Mouse (Mus musculus): ENCODE measurements around the gene Mtss1l. TPM values are rescaled to one million over a fixed set of nuclear protein-coding genes. Genes with fewer than 3 reads are reported as not detected.

Gene Mtss1l
- total and polyA plus RNA-seq, 2 experiments from 2014 or later: 49.0 to 71.1 TPM

DNA sequence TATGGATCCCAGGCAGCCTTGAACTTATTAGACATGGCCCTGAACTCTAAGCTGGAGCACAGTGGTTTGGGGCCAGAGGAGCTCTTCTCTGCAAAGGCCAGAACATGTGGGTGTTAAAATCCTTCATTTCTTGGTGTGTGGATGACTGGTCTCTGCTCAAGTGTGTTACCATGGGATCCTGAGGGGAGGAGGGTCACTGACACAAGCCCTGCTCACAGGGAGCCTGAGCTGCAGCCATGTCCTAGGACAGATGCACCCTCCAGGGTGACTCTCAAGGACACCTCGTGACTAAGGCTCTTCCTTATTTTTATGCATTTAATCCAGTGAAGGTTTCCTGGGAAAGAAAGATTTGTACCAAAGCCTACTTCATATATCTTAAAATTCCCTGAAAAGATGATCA is 23.2 kb upstream of the Mtss1l start:
- Histone ChIP-seq H3K27ac (ENCODE audit: low read depth, low read length) (peak overlapping the region; percentile 83), H3K9ac (no peak overlapping the region), H3K4me1 (ENCODE audit: insufficient read depth) (peaks cover 19% of the 10 kb centered on the region), H3K4me3 (ENCODE audit: low read depth, low read length) (no peak overlapping the region), H3K9me3 (ENCODE audit: low read length) (no peaks in the 10 kb centered on the region), H3K4me2 (ENCODE audit: low read depth) (no peak overlapping the region), H3K36me3 (ENCODE audit: insufficient read depth) (no peaks in the 10 kb centered on the region), H3K27me3 (ENCODE audit: insufficient read depth, low read length) (no peaks in the 10 kb centered on the region)
- no peak for DNase-seq
- ATAC-seq: no peak
- TF ChIP-seq CTCF (IDR thresholded peaks at IDR 0.05; ENCODE audit: low read depth): no peak
- WGBS: 67% methylated on average over 1 of the region's 1 CpGs

DNA sequence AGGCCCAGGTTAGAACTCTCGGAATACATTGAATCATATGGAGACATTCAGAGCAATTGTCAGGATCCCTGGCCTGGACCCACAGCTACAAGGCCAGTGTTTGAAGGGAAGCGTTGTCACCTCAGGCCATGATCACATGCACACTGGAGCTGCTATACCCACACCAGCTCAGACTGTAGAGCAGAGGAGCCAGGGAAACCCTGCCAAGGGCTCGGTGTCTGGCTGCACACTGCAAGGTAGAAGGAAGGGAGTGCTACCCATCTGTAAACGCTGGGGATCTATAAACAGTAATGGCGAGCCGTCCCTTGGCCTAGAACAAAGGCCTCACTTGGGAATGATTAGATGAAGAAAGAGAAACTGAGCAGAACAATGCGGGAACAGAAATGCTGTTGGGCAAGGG is 21.8 kb upstream of the Mtss1l start:
- no peak for DNase-seq
- no peaks in the 10 kb centered on the region for H3K36me3 ChIP-seq (ENCODE audit: insufficient read depth)
- H3K27me3 ChIP-seq (ENCODE audit: insufficient read depth, low read length): no peaks in the 10 kb centered on the region
- H3K9ac ChIP-seq: no peak overlapping the region
- no peak overlapping the region for H3K4me2 ChIP-seq (ENCODE audit: low read depth)
- ATAC-seq: no peak
- 82% methylated on average over 7 of the region's 7 CpGs for WGBS
- no peak for TF ChIP-seq CTCF (IDR thresholded peaks at IDR 0.05; ENCODE audit: low read depth)
- H3K4me3 ChIP-seq (ENCODE audit: low read depth, low read length): no peak overlapping the region
- peaks cover 19% of the 10 kb centered on the region for H3K4me1 ChIP-seq (ENCODE audit: insufficient read depth)
- H3K9me3 ChIP-seq (ENCODE audit: low read length): no peaks in the 10 kb centered on the region
- no peak overlapping the region for H3K27ac ChIP-seq (ENCODE audit: low read depth, low read length)

DNA sequence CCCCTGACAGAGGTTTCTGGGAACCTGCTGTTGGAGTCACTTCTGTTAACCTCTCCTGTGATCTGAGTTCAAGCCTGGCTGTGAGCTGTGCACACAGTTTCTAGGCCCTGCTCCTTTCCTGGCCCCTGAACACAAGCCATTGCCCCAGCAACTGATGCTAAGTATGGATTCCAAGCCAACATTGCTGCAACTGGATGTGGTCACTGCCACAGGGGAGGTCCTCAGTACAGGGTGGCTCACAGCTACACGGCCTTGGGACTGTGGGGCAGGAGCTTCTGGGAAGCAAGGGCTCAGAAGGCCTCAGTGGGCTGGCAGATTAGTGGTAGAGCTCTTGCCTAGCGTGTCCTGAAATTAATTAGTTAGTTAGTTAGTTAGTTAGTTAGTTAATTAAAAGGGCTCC is 20.7 kb upstream of the Mtss1l start:
- Histone ChIP-seq H3K4me1 (ENCODE audit: insufficient read depth) (peaks cover 14% of the 10 kb centered on the region), H3K4me3 (ENCODE audit: low read depth, low read length) (no peak overlapping the region), H3K27ac (ENCODE audit: low read depth, low read length) (no peak overlapping the region), H3K9me3 (ENCODE audit: low read length) (no peaks in the 10 kb centered on the region), H3K27me3 (ENCODE audit: insufficient read depth, low read length) (no peaks in the 10 kb centered on the region), H3K9ac (no peak overlapping the region), H3K4me2 (ENCODE audit: low read depth) (no peak overlapping the region), H3K36me3 (ENCODE audit: insufficient read depth) (no peaks in the 10 kb centered on the region)
- no peak for TF ChIP-seq CTCF (IDR thresholded peaks at IDR 0.05; ENCODE audit: low read depth)
- ATAC-seq: no peak
- no peak for DNase-seq
- 87% methylated on average over 2 of the region's 2 CpGs for WGBS

DNA sequence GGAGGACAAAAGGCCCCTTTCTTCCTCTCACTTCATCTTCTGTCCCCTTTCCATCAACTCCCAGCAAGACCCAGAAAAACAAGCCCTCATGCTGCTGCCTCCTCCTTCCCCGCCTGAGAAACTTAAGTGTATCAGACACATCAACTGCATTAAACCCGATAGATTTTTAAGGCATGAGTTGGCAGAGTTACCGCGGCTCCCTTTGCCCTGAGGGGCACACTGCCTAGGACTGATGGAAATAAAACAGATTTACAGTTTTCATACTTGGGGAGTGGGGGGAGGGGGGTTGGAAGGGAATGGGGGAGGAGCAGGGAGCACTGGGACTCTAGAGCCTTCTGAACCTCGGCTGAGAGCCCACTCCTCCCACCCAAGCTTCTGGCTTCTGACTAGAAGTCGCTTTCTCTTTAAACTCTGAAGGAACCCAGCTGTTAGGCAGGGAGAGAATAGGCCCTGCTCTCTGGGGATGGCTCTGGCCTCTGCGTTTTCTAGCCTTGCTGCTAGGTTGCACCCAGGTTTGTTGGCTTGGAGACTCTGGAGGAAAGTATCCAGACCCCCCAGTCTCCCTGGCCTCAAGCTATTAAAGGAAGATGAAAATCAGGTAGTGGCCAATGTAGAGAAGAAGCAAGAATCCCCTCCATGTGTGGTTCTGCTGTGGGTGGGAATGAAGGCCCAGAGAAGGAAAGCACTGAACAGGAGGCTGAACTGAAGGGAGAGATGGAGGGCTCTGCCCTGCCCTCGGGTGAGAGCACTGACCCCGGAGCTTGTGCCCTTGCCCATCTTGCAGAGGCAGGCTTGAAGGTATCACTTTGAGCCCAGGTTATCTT is 18.4 kb upstream of the Mtss1l start:
- no peak for DNase-seq
- H3K4me2 ChIP-seq (ENCODE audit: low read depth): no peak overlapping the region
- no peaks in the 10 kb centered on the region for H3K27me3 ChIP-seq (ENCODE audit: insufficient read depth, low read length)
- H3K9ac ChIP-seq: no peak overlapping the region; the same call in 1 of the 2 replicates
- 44% methylated on average over 9 of the region's 9 CpGs for WGBS
- no peaks in the 10 kb centered on the region for H3K36me3 ChIP-seq (ENCODE audit: insufficient read depth)
- peak overlapping the region; percentile 50 for H3K27ac ChIP-seq (ENCODE audit: low read depth, low read length)
- H3K4me3 ChIP-seq (ENCODE audit: low read depth, low read length): no peak overlapping the region
- H3K4me1 ChIP-seq (ENCODE audit: insufficient read depth): 0 out of 2 replicates have a peak, but pooled peaks cover 2% of the 10 kb centered on the region
- no peaks in the 10 kb centered on the region for H3K9me3 ChIP-seq (ENCODE audit: low read length)
- no peak for ATAC-seq
- TF ChIP-seq CTCF (IDR thresholded peaks at IDR 0.05; ENCODE audit: low read depth): no peak

DNA sequence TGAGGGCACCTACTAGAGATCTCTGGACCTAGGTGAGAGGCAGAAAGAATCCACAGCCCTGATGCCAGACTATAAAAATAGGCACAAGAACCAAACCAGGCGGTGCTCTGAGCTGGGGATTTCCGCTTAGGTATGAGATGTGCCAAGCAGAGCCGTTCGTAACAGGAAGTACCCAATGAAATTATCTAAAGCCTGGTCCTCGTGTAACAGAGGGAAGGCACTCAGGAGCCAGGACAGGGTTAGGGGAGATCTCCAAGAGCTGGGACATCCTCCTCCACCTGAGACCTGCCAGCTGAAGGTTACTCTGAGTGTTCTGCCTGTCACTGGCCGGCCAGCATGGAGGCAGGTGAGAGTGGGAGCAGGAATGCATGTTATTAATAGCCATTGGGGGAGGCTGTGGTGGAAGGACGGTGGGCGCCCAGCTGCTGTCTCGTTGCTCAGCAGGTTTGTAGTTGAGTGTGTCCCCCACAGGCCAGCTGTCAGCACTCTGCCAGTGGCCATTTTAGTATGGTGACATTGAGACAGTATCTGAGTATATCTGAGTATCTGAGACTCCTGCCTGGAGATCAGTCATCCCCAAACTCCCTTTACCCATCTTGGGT is 17.7 kb upstream of the Mtss1l start:
- ATAC-seq: no peak
- WGBS: 83% methylated on average over 9 of the region's 9 CpGs

DNA sequence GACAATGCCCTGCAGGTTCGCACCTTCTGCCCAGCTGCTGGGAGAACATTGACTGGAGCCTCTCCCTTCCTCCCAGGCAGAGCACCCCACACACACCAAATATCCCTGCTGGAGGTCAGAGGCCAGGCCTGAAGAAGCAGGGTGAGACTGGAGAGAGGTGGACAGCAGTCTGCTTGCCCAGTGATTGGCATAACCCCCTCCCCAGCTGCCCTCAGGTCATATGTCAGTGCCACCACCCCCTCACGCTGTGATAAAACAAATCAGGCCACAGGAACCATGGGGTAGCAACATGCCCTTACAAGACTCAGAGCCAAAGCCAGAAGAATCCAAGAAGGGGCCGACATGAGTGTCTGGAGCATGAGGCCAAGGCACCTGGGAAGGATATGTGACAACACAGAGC is 17.2 kb upstream of the Mtss1l start:
- no peak for ATAC-seq
- no peak overlapping the region for H3K9ac ChIP-seq
- no peaks in the 10 kb centered on the region for H3K4me1 ChIP-seq (ENCODE audit: insufficient read depth)
- H3K4me2 ChIP-seq (ENCODE audit: low read depth): no peak overlapping the region
- no peak for TF ChIP-seq CTCF (IDR thresholded peaks at IDR 0.05; ENCODE audit: low read depth)
- DNase-seq: no peak
- H3K27ac ChIP-seq (ENCODE audit: low read depth, low read length): 0 out of 2 replicates have a peak overlapping the region, but pooled peaks have one; percentile 62
- no peak overlapping the region for H3K4me3 ChIP-seq (ENCODE audit: low read depth, low read length)
- H3K9me3 ChIP-seq (ENCODE audit: low read length): no peaks in the 10 kb centered on the region
- 0 out of 2 replicates have a peak, but pooled peaks cover 5% of the 10 kb centered on the region for H3K36me3 ChIP-seq (ENCODE audit: insufficient read depth)
- H3K27me3 ChIP-seq (ENCODE audit: insufficient read depth, low read length): no peaks in the 10 kb centered on the region
- 91% methylated on average over 3 of the region's 3 CpGs for WGBS

More for the DNA sequence above, 17.7 kb upstream of the Mtss1l start:
- Histone ChIP-seq H3K4me1 (ENCODE audit: insufficient read depth) (no peaks in the 10 kb centered on the region), H3K9me3 (ENCODE audit: low read length) (no peaks in the 10 kb centered on the region), H3K9ac (no peak overlapping the region; the same call in 1 of the 2 replicates), H3K4me3 (ENCODE audit: low read depth, low read length) (no peak overlapping the region), H3K36me3 (ENCODE audit: insufficient read depth) (0 out of 2 replicates have a peak, but pooled peaks cover 5% of the 10 kb centered on the region), H3K4me2 (ENCODE audit: low read depth) (no peak overlapping the region), H3K27me3 (ENCODE audit: insufficient read depth, low read length) (no peaks in the 10 kb centered on the region), H3K27ac (ENCODE audit: low read depth, low read length) (peak overlapping the region; percentile 50; the same call in 1 of the 2 replicates)
- TF ChIP-seq CTCF (IDR thresholded peaks at IDR 0.05; ENCODE audit: low read depth): no peak
- no peak for DNase-seq
